Mouse (Mus musculus): ENCODE data around the gene Rimbp2. TPM values are rescaled to one million over a fixed set of nuclear protein-coding genes. Genes with fewer than 3 reads are reported as not detected.
"Not testable (repeated sequence)": the region's sequence is repeated elsewhere in the genome, so short reads cannot be mapped to it uniquely, and the experiment has no call there.

The Rimbp2 gene
- polyA plus RNA-seq, 1 experiment from 2014 or later, result 0.10 TPM

GRCm38 (mm10) chr5:128971298-128971697, 18.0 kb upstream of the Rimbp2 start:
- H3K4me2 ChIP-seq, result peak overlapping the region; percentile 45; the same call in 1 of the 2 replicates
- 15% methylated on average over 14 of the region's 14 CpGs for WGBS
- H3K4me1 ChIP-seq (replicated peaks), result no peaks in the 10 kb centered on the region
- H3K9ac ChIP-seq, result no peak overlapping the region; the same call in 1 of the 2 replicates
- H3K4me3 ChIP-seq, result no peak overlapping the region
- no peak overlapping the region for H3K27ac ChIP-seq
- no peak for ATAC-seq (replicated peaks; ENCODE audit: insufficient number of reproducible peaks, insufficient read depth, low FRiP score, low read depth)
- no peaks in the 10 kb centered on the region for H3K27me3 ChIP-seq
- H3K9me3 ChIP-seq (replicated peaks), result no peaks in the 10 kb centered on the region
- H3K36me3 ChIP-seq, result no peaks in the 10 kb centered on the region

- Histone ChIP-seq H3K9me3 (replicated peaks) (no peaks in the 10 kb centered on the region), H3K27ac (no peak overlapping the region), H3K9ac (no peak overlapping the region; the same call in 1 of the 2 replicates), H3K27me3 (no peaks in the 10 kb centered on the region), H3K4me1 (replicated peaks) (no peaks in the 10 kb centered on the region), H3K4me3 (no peak overlapping the region), H3K36me3 (no peaks in the 10 kb centered on the region), H3K4me2 (peak overlapping the region; percentile 45; the same call in 1 of the 2 replicates)
- WGBS, result 51% methylated on average over 10 of the region's 10 CpGs
- ATAC-seq (replicated peaks; ENCODE audit: insufficient number of reproducible peaks, insufficient read depth, low FRiP score, low read depth), result no peak
These were observed 17.6 kb upstream of the Rimbp2 start for GRCm38 (mm10) chr5:128970878-128971277.

GRCm38 (mm10) chr5:128964353-128964752, 11.1 kb upstream of the Rimbp2 start:
- Histone ChIP-seq H3K9me3 (replicated peaks) (peaks cover 2% of the 10 kb centered on the region; the same call in 1 of the 2 replicates), H3K4me3 (no peak overlapping the region), H3K4me1 (replicated peaks) (no peaks in the 10 kb centered on the region), H3K27ac (no peak overlapping the region), H3K9ac (no peak overlapping the region), H3K4me2 (no peak overlapping the region), H3K36me3 (no peaks in the 10 kb centered on the region), H3K27me3 (no peaks in the 10 kb centered on the region)
- ATAC-seq (replicated peaks; ENCODE audit: insufficient number of reproducible peaks, insufficient read depth, low FRiP score, low read depth), result no peak
- 52% methylated on average over 4 of the region's 4 CpGs for WGBS

- Histone ChIP-seq H3K4me1 (replicated peaks) (0 out of 2 replicates have a peak, but pooled peaks cover 3% of the 10 kb centered on the region), H3K36me3 (no peaks in the 10 kb centered on the region), H3K27me3 (peaks cover under 1% of the 10 kb centered on the region; the same call in 1 of the 2 replicates), H3K4me3 (no peak overlapping the region), H3K9me3 (replicated peaks) (peaks cover 2% of the 10 kb centered on the region; the same call in 1 of the 2 replicates), H3K9ac (no peak overlapping the region), H3K4me2 (no peak overlapping the region), H3K27ac (no peak overlapping the region)
- WGBS, result 88% methylated on average over 3 of the region's 3 CpGs
- no peak for ATAC-seq (replicated peaks; ENCODE audit: insufficient number of reproducible peaks, insufficient read depth, low FRiP score, low read depth)
These were observed 5.6 kb upstream of the Rimbp2 start for GRCm38 (mm10) chr5:128958916-128959315.

GRCm38 (mm10) chr5:128954371-128954770, 1.1 kb upstream of the Rimbp2 start:
- H3K9me3 ChIP-seq (replicated peaks); H3K9ac ChIP-seq; ATAC-seq (replicated peaks; ENCODE audit: insufficient number of reproducible peaks, insufficient read depth, low FRiP score, low read depth); H3K27ac ChIP-seq; H3K36me3 ChIP-seq; H3K4me3 ChIP-seq; H3K4me2 ChIP-seq: not testable (repeated sequence)
- 91% methylated on average over 5 of the region's 5 CpGs for WGBS
- Histone ChIP-seq H3K27me3 (peaks cover 23% of the 10 kb centered on the region), H3K4me1 (replicated peaks) (peaks cover 10% of the 10 kb centered on the region; the same call in 1 of the 2 replicates)

- Histone ChIP-seq H3K27me3 (peaks cover 23% of the 10 kb centered on the region), H3K4me2 (peak overlapping the region; percentile 70), H3K4me3 (peak overlapping the region; percentile 43), H3K36me3 (no peaks in the 10 kb centered on the region), H3K27ac (no peak overlapping the region), H3K9me3 (replicated peaks) (no peaks in the 10 kb centered on the region), H3K9ac (peak overlapping the region; percentile 25), H3K4me1 (replicated peaks) (peaks cover 10% of the 10 kb centered on the region; the same call in 1 of the 2 replicates)
- no peak for ATAC-seq (replicated peaks; ENCODE audit: insufficient number of reproducible peaks, insufficient read depth, low FRiP score, low read depth)
- WGBS, result 1% methylated on average over 35 of the region's 35 CpGs
These were observed 743 bp downstream of the Rimbp2 start for GRCm38 (mm10) chr5:128952291-128953195.

GRCm38 (mm10) chr5:128951472-128951871, 1.8 kb downstream of the Rimbp2 start:
- Histone ChIP-seq H3K27ac (no peak overlapping the region), H3K4me1 (replicated peaks) (peaks cover 7% of the 10 kb centered on the region; the same call in 1 of the 2 replicates), H3K4me3 (no peak overlapping the region), H3K27me3 (peaks cover 23% of the 10 kb centered on the region), H3K36me3 (no peaks in the 10 kb centered on the region), H3K4me2 (no peak overlapping the region; the same call in 1 of the 2 replicates), H3K9ac (no peak overlapping the region), H3K9me3 (replicated peaks) (no peaks in the 10 kb centered on the region)
- ATAC-seq (replicated peaks; ENCODE audit: insufficient number of reproducible peaks, insufficient read depth, low FRiP score, low read depth), result no peak
- WGBS, result 34% methylated on average over 4 of the region's 4 CpGs

- Histone ChIP-seq H3K4me3 (no peak overlapping the region), H3K4me2 (no peak overlapping the region)
- no peak for ATAC-seq (replicated peaks; ENCODE audit: insufficient number of reproducible peaks, insufficient read depth, low FRiP score, low read depth)
These were observed 6.2 kb downstream of the Rimbp2 start for GRCm38 (mm10) chr5:128947093-128947492.

GRCm38 (mm10) chr5:128940436-128940835, 12.8 kb downstream of the Rimbp2 start:
- Histone ChIP-seq H3K27ac (no peak overlapping the region), H3K4me1 (replicated peaks) (peaks cover 4% of the 10 kb centered on the region), H3K4me2 (no peak overlapping the region), H3K9ac (no peak overlapping the region), H3K27me3 (no peaks in the 10 kb centered on the region), H3K9me3 (replicated peaks) (no peaks in the 10 kb centered on the region), H3K4me3 (no peak overlapping the region), H3K36me3 (no peaks in the 10 kb centered on the region)
- no peak for ATAC-seq (replicated peaks; ENCODE audit: insufficient number of reproducible peaks, insufficient read depth, low FRiP score, low read depth)
- WGBS, result 69% methylated on average over 10 of the region's 10 CpGs

More at GRCm38 (mm10) chr5:128947093-128947492, 6.2 kb downstream of the Rimbp2 start:
- no peaks in the 10 kb centered on the region for H3K9me3 ChIP-seq (replicated peaks)
- WGBS, result 71% methylated on average over 5 of the region's 5 CpGs
- no peak overlapping the region for H3K27ac ChIP-seq
- no peaks in the 10 kb centered on the region for H3K36me3 ChIP-seq
- H3K27me3 ChIP-seq, result peaks cover 9% of the 10 kb centered on the region; the same call in 1 of the 2 replicates
- H3K9ac ChIP-seq, result no peak overlapping the region
- no peaks in the 10 kb centered on the region for H3K4me1 ChIP-seq (replicated peaks)

- peaks cover 5% of the 10 kb centered on the region; the same call in 1 of the 2 replicates for H3K27me3 ChIP-seq
- no peaks in the 10 kb centered on the region for H3K36me3 ChIP-seq
- no peak overlapping the region for H3K27ac ChIP-seq
- H3K9ac ChIP-seq, result no peak overlapping the region
- WGBS, result 31% methylated on average over 6 of the region's 6 CpGs
- no peak overlapping the region for H3K4me2 ChIP-seq
- ATAC-seq (replicated peaks; ENCODE audit: insufficient number of reproducible peaks, insufficient read depth, low FRiP score, low read depth), result peak; percentile 91
- H3K4me1 ChIP-seq (replicated peaks), result peaks cover 8% of the 10 kb centered on the region
- no peaks in the 10 kb centered on the region for H3K9me3 ChIP-seq (replicated peaks)
- H3K4me3 ChIP-seq, result no peak overlapping the region
These were observed 17.9 kb downstream of the Rimbp2 start for GRCm38 (mm10) chr5:128935359-128935899.

GRCm38 (mm10) chr5:128932776-128933175, 20.5 kb downstream of the Rimbp2 start:
- H3K4me1 ChIP-seq (replicated peaks), result peaks cover 8% of the 10 kb centered on the region
- H3K27me3 ChIP-seq, result peaks cover 8% of the 10 kb centered on the region; the same call in 1 of the 2 replicates
- no peaks in the 10 kb centered on the region for H3K36me3 ChIP-seq
- ATAC-seq (replicated peaks; ENCODE audit: insufficient number of reproducible peaks, insufficient read depth, low FRiP score, low read depth), result no peak
- H3K9ac ChIP-seq, result no peak overlapping the region
- 58% methylated on average over 5 of the region's 5 CpGs for WGBS
- H3K9me3 ChIP-seq (replicated peaks), result no peaks in the 10 kb centered on the region
- no peak overlapping the region for H3K4me2 ChIP-seq
- H3K27ac ChIP-seq, result no peak overlapping the region
- no peak overlapping the region for H3K4me3 ChIP-seq
